Mouse (Mus musculus) cortical plate, adult 2 months (tissue): ENCODE results near the gene Bcl9l. TPM values are rescaled to one million over a fixed set of nuclear protein-coding genes. Genes with fewer than 3 reads are reported as not detected.

Experiments
- H3K27ac ChIP-seq: fragments of 200-500 bp; 2 replicates; pipeline ENCODE4 v1.5.1; 2012; ENCODE audit warnings: low read length, control low read depth, inconsistent platforms; ENCODE audit not compliant: insufficient read depth
- H3K4me1 ChIP-seq: fragments of 200-500 bp; 2 replicates; pipeline ENCODE4 v1.6.1; 2011; ENCODE audit warnings: low read length; ENCODE audit not compliant: control insufficient read depth, insufficient read depth
- H3K4me3 ChIP-seq: fragments of 200-500 bp; 2 replicates; pipeline ENCODE4 v1.5.1; 2011; ENCODE audit warnings: mild to moderate bottlenecking, low read length, control low read depth; ENCODE audit not compliant: insufficient read depth
- CTCF ChIP-seq: fragments of 200-500 bp; IDR thresholded peaks from 2 replicates; pipeline ENCODE4 v1.5.1; 2011; ENCODE audit warnings: mild to moderate bottlenecking, control low read depth, low read length; ENCODE audit not compliant: insufficient read depth; ENCODE audit errors: extremely low read depth
- POLR2A ChIP-seq: fragments of 200-500 bp; IDR thresholded peaks from 2 replicates; pipeline ENCODE4 v1.6.1; 2011; ENCODE audit warnings: mild to moderate bottlenecking, low read length, control low read depth; ENCODE audit not compliant: insufficient read depth; ENCODE audit errors: extremely low read depth
- polyA plus RNA-seq: library from polyadenylated mRNA; depleted of rRNA; stranded (reverse); fragments of >200 nt; gene quantifications from 2 replicates; pipeline ENCODE4 v1.2.3, GENCODE M21; 2012

Gene Bcl9l
- polyA plus RNA-seq, 1 experiment: 14.6 TPM

GRCm38 (mm10) chr9:44482112-44482511, 513 bp upstream of the Bcl9l start:
- Histone ChIP-seq H3K27ac (peak overlapping the region; percentile 88; the same call in 1 of the 2 replicates), H3K4me1 (peaks cover 12% of the 10 kb centered on the region), H3K4me3 (peak overlapping the region; percentile 95)
- TF ChIP-seq POLR2A (no peak), CTCF (no peak)

- Histone ChIP-seq H3K4me3 (peak overlapping the region; percentile 95), H3K27ac (peak overlapping the region; percentile 88), H3K4me1 (peaks cover 16% of the 10 kb centered on the region)
- no peak for TF ChIP-seq POLR2A
- TF ChIP-seq CTCF: no peak
Observed at GRCm38 (mm10) chr9:44483041-44483509, 450 bp downstream of the Bcl9l start.

- Histone ChIP-seq H3K4me3 (peak overlapping the region; percentile 95), H3K27ac (peak overlapping the region; percentile 88), H3K4me1 (peaks cover 17% of the 10 kb centered on the region)
- TF ChIP-seq CTCF (no peak), POLR2A (no peak)
Observed at GRCm38 (mm10) chr9:44483510-44484044, 952 bp downstream of the Bcl9l start.

- peak overlapping the region; percentile 95 for H3K4me3 ChIP-seq
- H3K27ac ChIP-seq: no peak overlapping the region
- TF ChIP-seq POLR2A: no peak
- no peak for TF ChIP-seq CTCF
- H3K4me1 ChIP-seq: peaks cover 19% of the 10 kb centered on the region
Observed at GRCm38 (mm10) chr9:44484311-44485104, 1.9 kb downstream of the Bcl9l start.

- Histone ChIP-seq H3K4me3 (peak overlapping the region; percentile 95; the same call in 1 of the 2 replicates), H3K4me1 (peaks cover 22% of the 10 kb centered on the region), H3K27ac (no peak overlapping the region)
- no peak for TF ChIP-seq CTCF
- TF ChIP-seq POLR2A: no peak
Observed at GRCm38 (mm10) chr9:44485105-44485515, 2.5 kb downstream of the Bcl9l start.

GRCm38 (mm10) chr9:44485516-44486161, 3.0 kb downstream of the Bcl9l start:
- Histone ChIP-seq H3K4me3 (peak overlapping the region; percentile 3; the same call in 1 of the 2 replicates), H3K27ac (no peak overlapping the region), H3K4me1 (peaks cover 22% of the 10 kb centered on the region)
- no peak for TF ChIP-seq CTCF
- no peak for TF ChIP-seq POLR2A

GRCm38 (mm10) chr9:44486335-44486734, 3.7 kb downstream of the Bcl9l start:
- peak overlapping the region; percentile 6; the same call in 1 of the 2 replicates for H3K4me3 ChIP-seq
- H3K27ac ChIP-seq: peak overlapping the region; percentile 59; the same call in 1 of the 2 replicates
- TF ChIP-seq POLR2A (no peak), CTCF (no peak)
- H3K4me1 ChIP-seq: peaks cover 22% of the 10 kb centered on the region

GRCm38 (mm10) chr9:44486741-44487421, 4.3 kb downstream of the Bcl9l start:
- Histone ChIP-seq H3K4me1 (peaks cover 22% of the 10 kb centered on the region), H3K4me3 (peak overlapping the region; percentile 6; the same call in 1 of the 2 replicates), H3K27ac (peak overlapping the region; percentile 59; the same call in 1 of the 2 replicates)
- TF ChIP-seq POLR2A (no peak), CTCF (no peak)

- TF ChIP-seq POLR2A: no peak
- no peak for TF ChIP-seq CTCF
- peaks cover 22% of the 10 kb centered on the region for H3K4me1 ChIP-seq
- H3K4me3 ChIP-seq: no peak overlapping the region
- H3K27ac ChIP-seq: no peak overlapping the region
Observed at GRCm38 (mm10) chr9:44487441-44487840, 4.8 kb downstream of the Bcl9l start.
